In genomic region chr16:18159778-18160177, GRCm38 (mm10) we compare ENCODE assay signal across 18 mouse cellular contexts. TPM values are rescaled to one million over a fixed set of nuclear protein-coding genes. Genes with fewer than 3 reads are reported as not detected.
DNase-seq lines count a peak whose midpoint lies in the region; ATAC-seq and TF ChIP-seq lines count a peak whose summit lies in the region.
"Had no signal": no experiment of that assay in that cellular context is flagged by ENCODE, and none has a peak within 500 bp of the region (broad histone marks: within the 10 kb centered on the region; RNA-seq: fewer than 3 reads in every experiment).

No protein-coding gene starts in this region.

- no peak for DNase-seq in embryonic facial prominence, embryonic 14.5 days (ENCODE audit: low spot score)
- no peak for DNase-seq in embryonic facial prominence, embryonic 10.5 days (ENCODE audit: low spot score)
- DNase-seq in layer of hippocampus, adult 2 months (ENCODE audit: low spot score in 2 of 2) = no peak
- no peak for DNase-seq in layer of hippocampus, postnatal 14 days (ENCODE audit: low spot score in 2 of 2)
- peak; percentile 80 to 87 for DNase-seq in heart, postnatal 10 days
- DNase-seq in lung, postnatal 10 days = peak; percentile 72
- DNase-seq in cerebellum, postnatal 25 days = no peak
- DNase-seq: B cell, adult 2 months; embryo, embryonic 11 days; thymus, postnatal 14 days had no signal

- H3K9me3 ChIP-seq in embryonic facial prominence, embryonic 14.5 days (ENCODE audit: control insufficient read depth, low read length) = no peaks in the 10 kb centered on the region
- no peaks in the 10 kb centered on the region for H3K9me3 ChIP-seq in embryonic facial prominence, embryonic 10.5 days
- no peaks in the 10 kb centered on the region for H3K9me3 ChIP-seq in forebrain, embryonic 16.5 days (ENCODE audit: control insufficient read depth, low read length)
- H3K9me3 ChIP-seq: G1E; hindbrain, embryonic 13.5 days; midbrain, embryonic 13.5 days had no signal

- no peak overlapping the region for H3K9ac ChIP-seq in embryonic facial prominence, embryonic 14.5 days (ENCODE audit: low read depth, low read length)
- H3K9ac ChIP-seq in forebrain, embryonic 16.5 days (replicated peaks; ENCODE audit: low read depth, low read length) = no peak overlapping the region
- H3K9ac ChIP-seq: hindbrain, embryonic 13.5 days; liver, embryonic 14.5 days; midbrain, embryonic 13.5 days had no signal

- TF ChIP-seq CTCF in layer of hippocampus, adult 2 months (conservative IDR thresholded peaks at IDR 0.05) = no peak

- H3K27ac ChIP-seq in embryonic facial prominence, embryonic 14.5 days (replicated peaks; ENCODE audit: low read depth, low read length) = 0 out of 2 replicates have a peak overlapping the region, but pooled peaks have one; percentile 44
- no peak overlapping the region for H3K27ac ChIP-seq in embryonic facial prominence, embryonic 10.5 days (replicated peaks)
- H3K27ac ChIP-seq in layer of hippocampus, adult 2 months = peak overlapping the region; percentile 57; the same call in 1 of the 2 replicates
- no peak overlapping the region for H3K27ac ChIP-seq in forebrain, embryonic 16.5 days (ENCODE audit: low read length)
- H3K27ac ChIP-seq: liver, embryonic 14.5 days; midbrain, embryonic 13.5 days had no signal

- no peaks in the 10 kb centered on the region for H3K27me3 ChIP-seq in embryonic facial prominence, embryonic 14.5 days (replicated peaks; ENCODE audit: control insufficient read depth, insufficient read depth, low read length)
- no peaks in the 10 kb centered on the region; the same call in 1 of the 2 replicates for H3K27me3 ChIP-seq in embryonic facial prominence, embryonic 10.5 days (replicated peaks; ENCODE audit: low read depth, poor library complexity, severe bottlenecking)
- H3K27me3 ChIP-seq in forebrain, embryonic 16.5 days (replicated peaks; ENCODE audit: control insufficient read depth, insufficient read depth, low read length) = no peaks in the 10 kb centered on the region
- H3K27me3 ChIP-seq: hindbrain, embryonic 13.5 days; midbrain, embryonic 13.5 days had no signal

- ATAC-seq in embryonic facial prominence, embryonic 14.5 days (ENCODE audit: low read depth) = no peak
- ATAC-seq in forebrain, embryonic 16.5 days = no peak

- intact Hi-C loops in heart, postnatal 10 days (cut with DNase I) = no loop called here

- H3K36me3 ChIP-seq in embryonic facial prominence, embryonic 14.5 days (ENCODE audit: control insufficient read depth, insufficient read depth, low read length) = no peaks in the 10 kb centered on the region
- H3K36me3 ChIP-seq in embryonic facial prominence, embryonic 10.5 days (replicated peaks) = no peaks in the 10 kb centered on the region
- H3K36me3 ChIP-seq in forebrain, embryonic 16.5 days (ENCODE audit: control insufficient read depth, insufficient read depth) = no peaks in the 10 kb centered on the region
- H3K36me3 ChIP-seq: G1E; hindbrain, embryonic 13.5 days; midbrain, embryonic 13.5 days had no signal

- WGBS in embryonic facial prominence, embryonic 14.5 days = 32% methylated on average over 1 of the region's 1 CpGs
- WGBS in embryonic facial prominence, embryonic 10.5 days = 87% methylated on average over 1 of the region's 1 CpGs
- 30% methylated on average over 1 of the region's 1 CpGs for WGBS in forebrain, embryonic 16.5 days

- H3K4me1 ChIP-seq in embryonic facial prominence, embryonic 14.5 days (ENCODE audit: control insufficient read depth, insufficient read depth, low read length) = peaks cover 46% of the 10 kb centered on the region
- H3K4me1 ChIP-seq in embryonic facial prominence, embryonic 10.5 days = peaks cover 47% of the 10 kb centered on the region
- peaks cover 34% of the 10 kb centered on the region for H3K4me1 ChIP-seq in forebrain, embryonic 16.5 days (replicated peaks; ENCODE audit: control insufficient read depth, insufficient read depth, low read length)

- H3K4me2 ChIP-seq in embryonic facial prominence, embryonic 14.5 days (ENCODE audit: low read depth, low read length) = no peak overlapping the region
- no peak overlapping the region for H3K4me2 ChIP-seq in forebrain, embryonic 16.5 days (ENCODE audit: low read length)
- H3K4me2 ChIP-seq: hindbrain, embryonic 13.5 days; midbrain, embryonic 13.5 days had no signal

- no peak overlapping the region for H3K4me3 ChIP-seq in embryonic facial prominence, embryonic 14.5 days (ENCODE audit: low read depth, low read length)
- no peak overlapping the region for H3K4me3 ChIP-seq in embryonic facial prominence, embryonic 10.5 days
- no peak overlapping the region for H3K4me3 ChIP-seq in layer of hippocampus, adult 2 months
- H3K4me3 ChIP-seq in forebrain, embryonic 16.5 days (replicated peaks; ENCODE audit: low read length) = no peak overlapping the region
- H3K4me3 ChIP-seq: hindbrain, embryonic 13.5 days; midbrain, embryonic 13.5 days had no signal

RNA-seq across cellular contexts. Expression of gene Rtn4r, which starts 32.3 kb away (rescaled TPM):
- 4.3 and 5.1 TPM in 2 replicates for polyA plus RNA-seq in embryonic facial prominence, embryonic 14.5 days (2014; fragmentation: Nextera tagmentation; extraction: Ambion mirVana)
- polyA plus RNA-seq in embryonic facial prominence, embryonic 10.5 days (2016; fragmentation: Nextera tagmentation; extraction: Ambion mirVana) = 0.87 and 1.4 TPM in 2 replicates
- total RNA-seq in layer of hippocampus, adult 2 months (2021) = 100 to 1,000 TPM; 106 to 111 TPM
- total RNA-seq in layer of hippocampus, postnatal 14 days (2021) = 10 to 100 TPM; 77.1 to 85.6 TPM
- total RNA-seq in heart, postnatal 10 days (2021) = 1 to 10 TPM; 7.7 to 7.9 TPM
- polyA plus RNA-seq in forebrain, embryonic 16.5 days (2015; fragmentation: Nextera tagmentation; extraction: Ambion mirVana) = 21.7 and 24.4 TPM in 2 replicates
- polyA plus RNA-seq: G1E had no signal

RNA-seq across cellular contexts. Expression of gene Ccdc188, which starts 57.9 kb away (rescaled TPM):
- not detected in 2 replicates for polyA plus RNA-seq in embryonic facial prominence, embryonic 14.5 days (2014; fragmentation: Nextera tagmentation; extraction: Ambion mirVana)
- not detected in 2 replicates for polyA plus RNA-seq in embryonic facial prominence, embryonic 10.5 days (2016; fragmentation: Nextera tagmentation; extraction: Ambion mirVana)
- not detected for total RNA-seq in layer of hippocampus, adult 2 months (2021)
- not detected for total RNA-seq in layer of hippocampus, postnatal 14 days (2021)
- not detected for total RNA-seq in heart, postnatal 10 days (2021)
- 0.19 TPM in 1 of 2 replicates, not detected in the other for polyA plus RNA-seq in forebrain, embryonic 16.5 days (2015; fragmentation: Nextera tagmentation; extraction: Ambion mirVana)
- total RNA-seq: G1E; gastrocnemius, postnatal 4 days; left cerebral cortex, postnatal 14 days had no signal
- polyA plus RNA-seq: G1E; hindbrain, embryonic 13.5 days; liver, embryonic 14.5 days; neural tube, embryonic 11.5 days had no signal

Comparison
In these comparisons a context has a peak if more than half of its experiments do, and no peak if none do; other contexts are left out.
1. H3K27ac ChIP-seq: peak in embryonic facial prominence, embryonic 14.5 days (single experiment) and layer of hippocampus, adult 2 months (single experiment); none in embryonic facial prominence, embryonic 10.5 days (single experiment) and forebrain, embryonic 16.5 days (single experiment).
2. DNase-seq: peak in heart, postnatal 10 days (2 of 2) and lung, postnatal 10 days (single experiment); none in embryonic facial prominence, embryonic 14.5 days (single experiment), embryonic facial prominence, embryonic 10.5 days (single experiment), layer of hippocampus, adult 2 months (0 of 2), layer of hippocampus, postnatal 14 days (0 of 2) and cerebellum, postnatal 25 days (0 of 2).
3. RNA of gene Rtn4r, which starts 32.3 kb away (total RNA-seq): 106 to 111 TPM in layer of hippocampus, adult 2 months and 77.1 to 85.6 TPM in layer of hippocampus, postnatal 14 days; 7.7 to 7.9 TPM in heart, postnatal 10 days; every median in the first group is over 4 times any median in the second.